Mouse (Mus musculus) liver, embryonic 15.5 days (tissue): ENCODE results near the gene Gstm3. TPM values are rescaled to one million over a fixed set of nuclear protein-coding genes. Genes with fewer than 3 reads are reported as not detected.

ENCODE experiments used
- ATAC-seq: fragments of 200-750 bp; cut with Nextera tagmentation; 2 replicates; pipeline ENCODE4 v1.8.0; 2017; ENCODE audit warnings: moderate number of reproducible peaks, mild to moderate bottlenecking, moderate library complexity; ENCODE audit not compliant: insufficient read depth
- H3K27ac ChIP-seq: fragments of 300-500 bp; sonication (generic); replicated peaks from 2 replicates; pipeline ENCODE4 v1.5.1; 2015; ENCODE audit warnings: mild to moderate bottlenecking, inconsistent platforms
- H3K27me3 ChIP-seq: fragments of 300-500 bp; sonication (generic); 2 replicates; pipeline ENCODE4 v1.6.1; 2015; ENCODE audit warnings: mild to moderate bottlenecking, inconsistent platforms
- H3K36me3 ChIP-seq: fragments of 300-500 bp; sonication (generic); replicated peaks from 2 replicates; pipeline ENCODE4 v1.6.1; 2015; ENCODE audit warnings: moderate library complexity, mild to moderate bottlenecking, inconsistent platforms
- H3K4me1 ChIP-seq: fragments of 300-500 bp; sonication (generic); replicated peaks from 2 replicates; pipeline ENCODE4 v1.6.1; 2015; ENCODE audit warnings: inconsistent platforms
- H3K4me2 ChIP-seq: fragments of 300-500 bp; sonication (generic); 2 replicates; pipeline ENCODE4 v1.6.1; 2015; ENCODE audit warnings: moderate library complexity, mild to moderate bottlenecking, inconsistent platforms
- H3K4me3 ChIP-seq: fragments of 300-500 bp; sonication (generic); replicated peaks from 2 replicates; pipeline ENCODE4 v1.5.1; 2015; ENCODE audit warnings: mild to moderate bottlenecking, inconsistent platforms
- H3K9ac ChIP-seq: fragments of 300-500 bp; sonication (generic); 2 replicates; pipeline ENCODE4 v1.6.1; 2015; ENCODE audit warnings: moderate library complexity, mild to moderate bottlenecking, inconsistent platforms
- H3K9me3 ChIP-seq: fragments of 300-500 bp; sonication (generic); replicated peaks from 2 replicates; pipeline ENCODE4 v1.6.1; 2016; ENCODE audit warnings: inconsistent platforms
- WGBS: fragments of 180-500 bp; shearing (Covaris S2); methylation state at CpG from one replicate; pipeline ENCODE4 v1.1.7; 2015; ENCODE audit warnings: mixed read lengths; ENCODE audit not compliant: insufficient replicate concordance; 5-methylcytosine and 5-hydroxymethylcytosine counted together
- polyA plus RNA-seq: library from polyadenylated mRNA; unstranded; fragments of >200 nt; fragmentation: Nextera tagmentation; extraction: Ambion mirVana; gene quantifications from 2 replicates; pipeline ENCODE4 v1.2.1, GENCODE M21; 2015

The Gstm3 gene
- polyA plus RNA-seq, 1 experiment from 2014 or later, result 15.4 TPM

DNA sequence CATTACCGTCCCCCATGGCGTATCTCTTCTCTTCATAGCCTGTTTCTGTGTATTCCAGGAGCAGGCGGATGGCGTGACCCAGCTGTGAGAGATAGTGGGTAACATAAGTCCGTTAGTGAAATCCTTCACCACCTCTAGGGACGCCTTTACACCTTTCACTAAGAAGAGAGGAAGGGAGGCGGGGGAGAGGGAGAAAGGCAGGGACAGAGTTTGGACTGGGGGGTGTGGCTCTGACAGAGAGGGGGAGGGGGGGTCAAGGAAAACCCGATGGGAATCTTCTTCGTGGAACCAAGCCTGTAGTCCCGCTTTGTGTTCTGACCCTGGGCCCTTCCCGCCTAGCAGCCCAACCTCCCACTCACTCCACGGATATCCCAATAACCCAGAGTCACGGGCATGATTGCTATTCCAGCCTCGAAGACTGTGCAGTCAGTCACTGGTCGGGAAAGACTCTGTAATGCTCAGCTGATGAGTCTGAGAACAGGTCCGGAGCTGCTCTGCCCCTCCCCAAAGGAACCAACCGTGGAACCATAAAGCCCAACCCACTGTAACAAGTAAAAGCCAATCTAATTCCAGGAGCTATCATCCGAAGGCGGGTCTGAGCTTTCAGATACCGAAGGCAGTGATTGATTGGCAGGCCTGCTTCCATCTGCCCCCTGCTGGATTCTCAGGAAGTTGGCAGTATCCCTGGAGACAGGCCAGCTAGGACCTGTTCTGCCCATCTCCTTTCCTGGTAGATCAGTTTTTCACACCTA lies 25.7 kb downstream of the Gstm3 start, which contains the start of gene Gstm6:
TSS of gene Gstm6 (minus strand) at position 511 of the 752 bp plus-strand sequence.
- Histone ChIP-seq H3K27me3 (no peaks in the 10 kb centered on the region), H3K36me3 (no peaks in the 10 kb centered on the region), H3K27ac (no peak within 1 kb of the TSS), H3K4me1 (peaks cover 5% of the 10 kb centered on the region; the same call in 1 of the 2 replicates), H3K9ac (no peak within 1 kb of the TSS), H3K4me2 (peak within 1 kb of the TSS; percentile 44), H3K9me3 (no peaks in the 10 kb centered on the region), H3K4me3 (peak within 1 kb of the TSS; percentile 29; the same call in 1 of the 2 replicates)
- WGBS, result 26% methylated on average over 20 of the region's 20 CpGs
- ATAC-seq, result peak; percentile 51; the same call in 1 of the 2 replicates

DNA sequence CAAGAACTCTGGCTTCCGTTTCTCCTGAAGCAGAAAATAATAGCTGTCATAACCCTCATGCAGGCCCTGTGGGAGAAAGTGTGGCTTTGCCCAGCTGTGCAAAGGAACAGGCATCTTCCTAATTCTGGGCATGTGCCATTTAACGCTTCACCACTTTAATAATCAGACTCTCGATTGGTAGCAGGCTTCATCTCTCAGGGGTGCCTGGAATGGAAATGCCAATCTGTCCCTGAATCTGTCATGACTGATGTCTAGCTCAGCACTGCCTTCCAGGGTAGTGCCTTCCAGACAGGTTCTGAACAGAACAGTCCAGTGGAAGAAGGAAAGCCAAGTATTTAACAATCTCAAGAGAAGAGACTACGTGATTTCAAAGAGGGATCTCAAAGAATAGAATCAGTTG lies 27.8 kb downstream of the Gstm3 start:
- WGBS, result 62% methylated on average over 4 of the region's 4 CpGs
- Histone ChIP-seq H3K4me3 (no peak overlapping the region), H3K4me2 (no peak overlapping the region)

DNA sequence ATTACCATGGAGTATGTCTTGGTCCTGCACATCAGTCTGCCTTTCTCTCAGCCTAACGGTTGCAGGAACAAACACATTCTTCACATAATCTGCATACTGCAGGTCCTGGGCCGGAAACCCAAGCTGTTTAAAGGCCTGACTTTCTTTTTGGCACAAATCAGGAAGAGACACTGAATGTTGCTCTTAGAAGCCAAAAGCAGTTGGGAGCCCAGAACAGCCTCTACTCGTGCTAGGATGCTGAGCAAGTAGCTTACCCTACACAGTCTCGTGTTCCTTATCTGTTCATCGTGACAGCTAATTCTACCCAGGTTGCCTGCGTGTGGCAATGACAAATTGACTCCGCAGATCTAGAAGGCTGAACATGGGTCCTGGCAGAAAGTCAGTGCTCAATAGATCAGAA lies 28.6 kb downstream of the Gstm3 start:
- Histone ChIP-seq H3K9me3 (no peaks in the 10 kb centered on the region), H3K9ac (no peak overlapping the region), H3K4me2 (no peak overlapping the region), H3K36me3 (no peaks in the 10 kb centered on the region), H3K27me3 (no peaks in the 10 kb centered on the region), H3K4me1 (peaks cover 5% of the 10 kb centered on the region; the same call in 1 of the 2 replicates), H3K4me3 (no peak overlapping the region), H3K27ac (no peak overlapping the region)
- WGBS, result 63% methylated on average over 7 of the region's 7 CpGs
- no peak for ATAC-seq

More for the DNA sequence above, 27.8 kb downstream of the Gstm3 start:
- Histone ChIP-seq H3K27ac (no peak overlapping the region), H3K9me3 (no peaks in the 10 kb centered on the region), H3K36me3 (no peaks in the 10 kb centered on the region), H3K4me1 (peaks cover 5% of the 10 kb centered on the region; the same call in 1 of the 2 replicates), H3K27me3 (no peaks in the 10 kb centered on the region), H3K9ac (no peak overlapping the region)
- ATAC-seq, result no peak

- peaks cover 5% of the 10 kb centered on the region; the same call in 1 of the 2 replicates for H3K4me1 ChIP-seq
- ATAC-seq, result no peak
- no peak overlapping the region for H3K27ac ChIP-seq
- 48% methylated on average over 4 of the region's 4 CpGs for WGBS
- H3K4me3 ChIP-seq, result no peak overlapping the region
- no peak overlapping the region for H3K9ac ChIP-seq
- H3K4me2 ChIP-seq, result no peak overlapping the region
- H3K9me3 ChIP-seq, result no peaks in the 10 kb centered on the region
- H3K36me3 ChIP-seq, result no peaks in the 10 kb centered on the region
- no peaks in the 10 kb centered on the region for H3K27me3 ChIP-seq
These were observed 29.3 kb downstream of the Gstm3 start for GRCm38 (mm10) chr3:107939830-107940229.

GRCm38 (mm10) chr3:107939403-107939802 lies 29.7 kb downstream of the Gstm3 start:
- Histone ChIP-seq H3K27me3 (no peaks in the 10 kb centered on the region), H3K4me2 (no peak overlapping the region), H3K9me3 (no peaks in the 10 kb centered on the region), H3K27ac (no peak overlapping the region), H3K9ac (no peak overlapping the region), H3K36me3 (no peaks in the 10 kb centered on the region), H3K4me1 (peaks cover 5% of the 10 kb centered on the region; the same call in 1 of the 2 replicates), H3K4me3 (no peak overlapping the region)
- no peak for ATAC-seq
- WGBS, result 13% methylated on average over 3 of the region's 3 CpGs

DNA sequence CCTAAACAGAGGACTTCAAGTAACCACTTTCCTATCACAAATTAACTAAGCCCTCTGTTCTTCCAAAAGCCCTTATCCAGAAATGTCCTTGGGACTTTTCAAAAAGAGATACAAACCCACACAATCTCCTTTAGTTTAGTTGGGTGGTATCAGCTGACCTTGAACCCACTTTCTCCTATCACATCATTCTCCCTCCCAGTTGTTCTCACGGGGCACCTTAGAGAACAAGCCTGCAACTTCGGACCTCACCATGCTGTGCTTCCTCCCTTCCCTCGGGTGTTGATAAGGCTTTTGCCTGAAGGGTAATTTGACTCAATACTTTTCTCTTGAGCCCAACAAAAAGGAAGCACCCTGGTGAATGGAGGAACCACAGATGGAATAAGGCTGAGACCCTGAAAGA lies 33.2 kb downstream of the Gstm3 start:
- Histone ChIP-seq H3K27ac (no peak overlapping the region), H3K4me2 (no peak overlapping the region), H3K4me1 (peaks cover 14% of the 10 kb centered on the region), H3K9ac (no peak overlapping the region), H3K9me3 (no peaks in the 10 kb centered on the region), H3K36me3 (no peaks in the 10 kb centered on the region), H3K4me3 (no peak overlapping the region), H3K27me3 (no peaks in the 10 kb centered on the region)
- 16% methylated on average over 3 of the region's 3 CpGs for WGBS
- no peak for ATAC-seq

DNA sequence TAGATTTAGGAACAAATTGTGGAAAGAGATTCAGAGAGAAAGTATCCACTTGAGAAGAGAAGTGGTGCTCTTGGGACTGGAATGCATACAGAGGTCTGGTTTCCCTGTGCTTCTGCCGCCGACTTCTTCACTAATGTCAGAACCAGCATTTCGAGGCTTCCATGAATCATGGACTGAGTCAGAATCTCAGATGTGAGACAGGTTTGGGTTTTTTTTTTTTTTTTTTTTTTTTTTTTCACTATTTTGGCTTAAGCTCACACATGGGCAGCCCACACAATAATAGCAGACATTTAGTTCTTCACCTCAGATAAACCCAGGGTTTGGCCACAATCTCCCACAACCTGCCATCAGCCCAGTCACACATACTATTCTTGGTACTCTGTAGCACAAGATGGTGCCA lies 33.8 kb downstream of the Gstm3 start:
- no peak overlapping the region for H3K27ac ChIP-seq
- H3K9me3 ChIP-seq, result no peaks in the 10 kb centered on the region
- no peak overlapping the region for H3K4me3 ChIP-seq
- H3K27me3 ChIP-seq, result no peaks in the 10 kb centered on the region
- no peaks in the 10 kb centered on the region for H3K36me3 ChIP-seq
- H3K4me1 ChIP-seq, result peaks cover 14% of the 10 kb centered on the region
- ATAC-seq, result no peak
- no peak overlapping the region for H3K4me2 ChIP-seq
- 59% methylated on average over 3 of the region's 3 CpGs for WGBS
- H3K9ac ChIP-seq, result no peak overlapping the region

- no peaks in the 10 kb centered on the region for H3K36me3 ChIP-seq
- WGBS, result 70% methylated on average over 6 of the region's 6 CpGs
- no peak for ATAC-seq
- H3K27ac ChIP-seq, result no peak overlapping the region
- H3K9me3 ChIP-seq, result no peaks in the 10 kb centered on the region
- no peak overlapping the region for H3K9ac ChIP-seq
- H3K4me1 ChIP-seq, result peaks cover 9% of the 10 kb centered on the region; the same call in 1 of the 2 replicates
- no peak overlapping the region for H3K4me3 ChIP-seq
- H3K27me3 ChIP-seq, result no peaks in the 10 kb centered on the region
- no peak overlapping the region for H3K4me2 ChIP-seq
These were observed 37.0 kb downstream of the Gstm3 start for GRCm38 (mm10) chr3:107932128-107932527.

- Histone ChIP-seq H3K36me3 (no peaks in the 10 kb centered on the region), H3K9ac (no peak within 1 kb of the TSS), H3K4me1 (peaks cover 9% of the 10 kb centered on the region; the same call in 1 of the 2 replicates), H3K27ac (peak within 1 kb of the TSS; percentile 55), H3K4me3 (peak within 1 kb of the TSS; percentile 35), H3K27me3 (no peaks in the 10 kb centered on the region), H3K9me3 (no peaks in the 10 kb centered on the region), H3K4me2 (peak within 1 kb of the TSS; percentile 53)
- WGBS, result 8% methylated on average over 10 of the region's 10 CpGs
- ATAC-seq, result peak; percentile 89
These were observed 37.4 kb downstream of the Gstm3 start, which contains the start of gene Gstm7 for GRCm38 (mm10) chr3:107931670-107932069. Gstm7 (minus strand) TSS chr3:107931817.

DNA sequence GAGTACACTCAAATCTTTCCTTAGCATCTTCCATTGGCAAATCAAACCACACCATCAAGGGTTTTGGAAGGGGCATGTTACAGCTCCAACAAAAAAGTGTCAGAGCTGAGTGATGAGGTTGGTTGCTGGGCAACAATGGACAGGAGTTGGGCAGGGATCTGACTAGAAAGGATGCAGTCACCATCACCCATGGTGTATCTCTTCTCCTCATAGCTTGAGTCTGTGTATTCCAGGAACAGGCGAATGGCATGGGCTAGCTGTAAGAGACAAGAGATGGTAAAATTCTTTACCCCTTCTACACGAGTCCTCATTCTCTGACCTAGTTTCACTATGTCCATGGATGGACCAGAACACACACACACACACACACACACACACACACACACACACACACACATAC lies 37.9 kb downstream of the Gstm3 start:
- no peak overlapping the region for H3K9ac ChIP-seq
- no peaks in the 10 kb centered on the region for H3K36me3 ChIP-seq
- H3K27ac ChIP-seq, result peak overlapping the region; percentile 55
- no peaks in the 10 kb centered on the region for H3K9me3 ChIP-seq
- 43% methylated on average over 2 of the region's 2 CpGs for WGBS
- peaks cover 9% of the 10 kb centered on the region; the same call in 1 of the 2 replicates for H3K4me1 ChIP-seq
- no peaks in the 10 kb centered on the region for H3K27me3 ChIP-seq
- ATAC-seq, result no peak; the same call in 1 of the 2 replicates
- H3K4me3 ChIP-seq, result peak overlapping the region; percentile 35
- H3K4me2 ChIP-seq, result peak overlapping the region; percentile 53

- Histone ChIP-seq H3K27ac (no peak overlapping the region), H3K36me3 (no peaks in the 10 kb centered on the region), H3K4me1 (peaks cover 9% of the 10 kb centered on the region; the same call in 1 of the 2 replicates), H3K9me3 (no peaks in the 10 kb centered on the region), H3K9ac (no peak overlapping the region), H3K4me3 (no peak overlapping the region), H3K4me2 (no peak overlapping the region), H3K27me3 (no peaks in the 10 kb centered on the region)
- 59% methylated on average over 4 of the region's 4 CpGs for WGBS
- ATAC-seq, result no peak
These were observed 39.4 kb downstream of the Gstm3 start for GRCm38 (mm10) chr3:107929731-107930130.
